Mouse (Mus musculus) urinary bladder, postnatal 36 days (tissue): Measurements from ENCODE around the gene Rab3c.

Experiments used
- DNase-seq, 2 experiments: peaks; one replicate each; pipeline ENCODE4 v3.0.0; 2022; ENCODE audit warnings: low spot score in 2 of 2, mixed read lengths in 1 of 2

Gene Rab3c

DNA sequence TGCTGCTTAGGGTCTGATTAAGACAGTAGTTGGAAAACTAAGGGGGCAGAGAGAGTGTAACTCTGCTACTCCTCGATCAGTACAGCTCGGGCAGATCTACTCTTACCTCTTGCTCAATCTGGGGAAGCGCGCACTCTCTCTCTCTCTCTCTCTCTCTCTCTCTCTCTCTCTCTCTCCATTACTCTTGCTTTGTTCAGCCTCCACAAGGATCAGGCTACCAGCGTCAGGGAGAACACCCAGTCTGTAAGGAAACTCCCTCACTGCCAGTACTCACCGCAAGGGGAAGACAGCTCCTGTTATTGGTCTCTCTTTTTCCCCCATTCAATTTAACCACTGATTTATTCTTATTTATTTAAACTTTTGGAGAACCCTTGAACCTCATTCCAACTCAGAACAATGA lies 185.8 kb downstream of the Rab3c start:
- DNase-seq: no peak

DNA sequence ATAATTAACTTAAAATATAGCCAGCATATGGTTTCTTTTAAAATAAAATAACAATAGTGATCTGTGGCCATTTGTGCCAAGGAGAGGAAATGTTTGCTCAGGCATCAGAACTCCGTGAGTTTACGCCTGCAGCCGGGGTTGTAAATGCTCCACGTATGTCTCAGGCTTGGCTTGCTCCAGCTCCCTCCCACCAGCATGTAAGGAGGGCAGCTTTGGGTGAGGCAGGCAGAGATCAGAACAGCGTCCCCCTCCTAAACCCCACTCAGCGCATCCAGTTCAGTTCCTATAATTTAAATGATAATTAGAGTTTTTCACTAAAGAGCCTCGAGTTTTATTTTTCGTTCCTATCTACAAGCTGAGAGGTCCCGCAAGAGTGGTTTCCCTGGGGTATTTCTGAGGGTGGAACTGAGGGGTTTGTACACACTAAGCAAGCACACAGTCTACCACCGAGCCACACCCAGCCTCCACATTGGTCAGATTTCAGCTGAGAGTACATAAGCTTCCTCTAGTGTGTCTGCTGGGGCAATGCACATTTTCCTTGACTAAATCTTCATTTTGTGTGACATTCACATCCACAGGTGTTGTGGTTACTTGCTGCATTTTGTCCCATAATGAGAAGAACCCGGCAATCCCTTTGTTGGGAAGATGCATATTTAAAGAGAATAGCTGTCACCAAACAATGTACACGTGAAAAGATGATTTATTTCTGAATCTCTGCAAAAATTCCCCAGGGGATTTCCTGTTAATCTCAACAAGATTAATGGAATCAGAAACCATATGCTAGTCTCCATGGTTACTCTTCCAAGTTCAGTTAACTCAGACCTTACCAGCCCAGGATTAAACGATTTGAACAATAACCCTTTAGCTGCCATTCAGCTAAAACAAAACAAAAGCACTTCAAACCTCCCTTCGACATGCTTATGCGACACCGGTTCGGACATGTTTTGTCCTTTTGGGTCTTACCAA lies 186.8 kb downstream of the Rab3c start:
- no peak for DNase-seq

DNA sequence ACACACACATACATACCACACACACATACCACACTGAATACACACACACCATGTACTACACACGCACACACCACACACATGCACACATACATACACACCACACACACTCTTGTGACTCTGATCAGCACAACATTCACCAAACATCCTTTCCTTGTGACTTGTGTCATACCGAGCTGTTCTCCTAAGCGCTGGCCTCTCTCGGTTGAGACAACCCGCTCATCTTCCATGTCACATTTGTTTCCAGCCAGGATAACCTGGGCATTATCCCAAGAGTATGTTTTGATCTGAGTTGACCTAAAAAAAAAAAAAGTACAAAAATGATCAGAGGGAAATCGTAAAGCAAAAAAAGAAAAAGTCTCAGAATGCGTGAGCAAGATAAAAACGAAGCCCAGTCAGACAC lies 196.8 kb downstream of the Rab3c start:
- no peak for DNase-seq

DNA sequence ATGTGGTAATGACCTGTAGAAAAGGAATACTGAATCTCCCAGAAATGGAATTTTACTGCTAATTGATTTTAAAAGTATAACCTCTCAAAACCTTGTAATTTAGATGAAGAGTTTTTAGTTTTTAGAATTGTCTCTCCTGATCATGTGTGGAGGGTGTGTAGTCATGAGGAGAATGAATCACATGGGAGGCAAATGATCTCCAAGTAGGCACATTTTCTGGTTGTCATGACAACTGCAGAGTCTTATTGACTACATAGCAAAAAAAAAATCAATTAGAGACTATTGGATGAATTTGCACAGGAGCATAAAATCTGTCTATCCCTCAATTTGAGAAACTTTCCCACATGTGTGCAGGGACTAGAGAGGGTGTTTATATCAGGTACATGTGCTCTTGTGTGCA lies 199.6 kb downstream of the Rab3c start:
- no peak for DNase-seq

DNA sequence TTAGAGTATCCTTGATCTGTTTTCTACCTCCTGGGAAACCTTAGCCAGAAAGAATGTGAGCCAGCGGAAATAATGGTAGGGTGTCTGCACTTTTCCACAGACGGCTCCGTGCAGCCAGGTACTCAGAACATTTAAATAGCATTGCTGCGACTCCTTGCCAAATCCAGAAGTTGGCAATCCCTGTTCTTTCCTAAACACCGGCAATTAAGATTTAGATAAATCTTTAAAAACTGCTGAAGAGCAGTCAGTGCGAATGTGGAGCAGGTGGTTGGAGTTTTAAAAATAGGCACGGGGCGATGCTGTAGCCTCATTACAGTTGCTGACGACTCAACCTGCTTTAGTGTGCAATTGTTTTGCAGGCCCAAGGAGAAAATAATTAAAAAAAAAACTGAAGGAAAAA lies 205.2 kb downstream of the Rab3c start:
- DNase-seq: no peak

DNA sequence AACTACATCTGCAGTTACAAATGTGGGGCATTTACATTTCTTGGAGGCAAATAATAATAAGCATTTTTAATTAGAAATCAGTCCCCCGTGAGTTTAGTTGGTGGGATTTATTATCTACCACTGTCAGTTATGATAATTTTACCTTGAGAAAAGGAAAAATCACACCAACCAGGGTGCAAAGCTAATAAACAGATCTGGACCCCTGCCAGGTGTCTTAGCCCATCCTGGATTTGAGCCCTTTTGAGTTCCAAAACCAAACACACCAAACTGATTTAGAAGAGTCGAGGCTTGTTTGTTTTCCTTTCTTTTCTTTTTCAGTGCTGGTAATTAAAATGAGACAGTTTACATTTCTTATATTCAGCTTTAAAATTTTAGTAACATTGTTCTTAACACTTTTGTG lies 206.6 kb downstream of the Rab3c start:
- DNase-seq: no peak

DNA sequence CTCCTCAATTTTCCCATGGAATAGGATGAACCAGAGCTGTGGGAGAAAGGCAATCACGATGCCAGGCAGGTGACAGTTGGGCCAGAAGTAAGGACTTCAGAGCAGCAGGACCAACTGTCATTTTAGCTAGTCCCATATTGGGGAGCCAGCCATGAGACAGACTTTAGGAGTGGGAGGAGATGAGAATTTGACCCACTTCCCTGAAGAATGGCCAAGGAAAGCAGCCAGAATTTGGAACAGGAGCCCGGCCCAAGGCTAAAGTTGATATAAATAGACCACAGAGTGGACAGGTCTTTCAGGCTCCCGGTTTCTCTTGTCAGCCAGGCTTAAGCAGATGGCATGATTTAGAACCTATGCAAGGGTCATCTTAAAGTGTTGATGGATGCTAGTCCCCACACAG lies 213.6 kb downstream of the Rab3c start:
- DNase-seq: no peak

DNA sequence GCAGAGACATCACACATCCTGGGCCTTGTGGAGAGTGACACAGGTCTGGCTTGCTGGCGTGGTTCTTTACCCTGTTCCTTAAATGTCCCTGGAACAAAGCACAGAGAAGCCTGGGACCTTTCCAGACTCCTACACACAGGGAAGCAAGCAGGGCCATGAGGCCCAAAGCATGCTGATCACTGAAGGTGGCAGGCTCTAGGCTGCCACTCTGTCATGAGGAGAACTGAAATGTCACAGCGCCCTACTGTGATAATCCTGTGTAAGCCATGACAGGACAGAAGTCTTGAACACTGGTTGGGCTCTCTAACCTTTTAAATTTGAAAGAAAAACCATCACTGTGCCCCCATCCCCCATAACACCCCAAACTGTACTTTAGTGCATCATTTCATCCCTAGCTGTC lies 214.1 kb downstream of the Rab3c start:
- no peak for DNase-seq

DNA sequence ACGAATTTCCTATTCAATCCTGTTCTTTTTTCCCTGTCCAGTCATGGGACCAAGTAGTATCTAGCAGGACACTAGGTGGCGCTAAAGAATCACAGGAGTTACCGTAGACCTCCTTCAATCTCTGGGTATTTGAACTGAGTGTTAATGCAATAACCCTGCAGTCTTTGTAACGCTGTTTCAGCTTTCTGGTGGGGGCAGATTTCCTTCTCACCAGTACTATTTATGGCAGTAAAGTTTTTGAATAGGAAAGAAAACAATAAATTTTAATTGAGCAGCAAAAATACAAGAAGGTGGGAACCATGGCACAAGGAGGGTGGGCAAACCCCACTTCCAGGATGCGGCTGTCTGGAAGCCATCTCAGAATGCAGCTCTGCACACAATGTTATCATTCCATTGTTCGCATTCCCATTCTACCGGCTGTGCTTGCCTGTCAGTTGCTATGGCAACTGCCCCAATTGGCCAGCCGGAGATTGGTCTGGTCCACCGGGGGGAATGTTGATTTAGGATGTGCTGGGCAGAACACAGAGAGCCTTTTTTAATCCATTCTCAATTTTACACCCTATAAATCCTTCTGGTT lies 217.9 kb downstream of the Rab3c start:
- peak; percentile 10 to 26 for DNase-seq

DNA sequence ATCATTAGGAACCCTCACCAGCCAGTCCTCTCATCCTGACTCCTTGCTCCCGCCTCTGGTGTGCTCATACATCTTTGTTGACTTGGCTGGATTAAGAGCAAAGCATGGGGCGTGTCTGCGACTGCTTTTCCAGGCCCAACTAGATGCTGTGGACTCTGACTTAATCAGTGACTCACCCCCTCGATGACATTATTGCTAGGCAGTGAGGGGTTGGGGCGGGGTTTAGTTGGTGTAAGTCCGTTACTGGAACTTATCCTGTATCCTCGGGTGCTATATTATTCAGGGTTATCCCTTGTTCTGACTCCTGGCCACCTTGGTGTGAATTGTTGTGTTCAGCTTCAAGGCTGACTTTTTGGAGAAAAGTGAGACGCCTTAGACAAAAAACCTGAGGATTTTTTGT lies 218.5 kb downstream of the Rab3c start:
- peak in 1 of 2 experiments; percentile 1 for DNase-seq

DNA sequence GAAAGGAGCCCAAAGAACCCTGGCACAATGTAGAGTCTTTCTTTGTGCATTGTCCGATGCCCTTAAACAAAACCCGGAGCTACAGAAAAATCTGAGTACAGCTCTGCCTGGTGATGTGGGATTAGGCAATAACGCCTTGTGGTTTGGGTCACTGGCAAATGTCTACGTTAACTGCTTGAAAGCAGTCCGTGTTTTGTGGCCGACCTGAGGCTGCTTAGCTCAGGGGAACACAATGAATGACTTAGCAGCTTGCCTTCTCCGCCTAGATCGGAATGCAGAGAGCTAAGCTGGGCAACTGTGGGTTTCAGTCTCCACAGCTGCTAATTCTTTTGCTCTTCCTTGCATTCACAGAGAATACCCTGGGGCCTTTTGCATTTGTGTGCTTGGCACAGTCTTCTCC lies 226.3 kb downstream of the Rab3c start:
- no peak for DNase-seq

DNA sequence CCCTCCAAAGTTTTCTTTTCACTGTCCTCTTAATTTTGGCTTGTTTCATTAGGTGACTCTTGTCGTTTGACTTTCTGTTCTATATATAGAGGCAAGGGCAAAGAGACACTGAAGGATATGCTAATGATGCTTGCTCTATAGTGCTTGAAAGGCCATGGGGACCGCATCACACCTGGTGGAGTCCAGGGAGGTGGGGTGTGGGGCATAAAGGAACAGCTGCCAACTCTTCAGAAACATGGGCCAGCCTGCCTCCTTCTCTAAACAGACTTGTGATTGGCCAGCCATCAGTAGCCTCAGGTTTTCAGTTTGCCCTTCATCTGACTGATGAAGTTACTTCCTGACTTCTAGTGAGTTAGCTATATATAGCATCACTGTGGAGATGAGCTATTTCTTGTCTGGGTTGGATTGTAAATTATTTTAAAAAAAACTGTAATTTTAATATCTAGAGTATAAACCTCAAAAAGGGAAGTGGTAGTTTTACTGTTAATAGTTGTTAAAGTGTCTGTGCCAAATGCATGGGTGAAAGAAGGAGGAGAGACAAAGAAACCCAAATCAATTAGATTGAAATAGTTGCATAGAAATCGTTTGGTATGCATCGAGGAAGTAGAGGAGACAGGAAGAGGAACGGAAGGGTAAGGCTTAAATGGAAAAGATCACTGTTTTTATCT lies 231.9 kb downstream of the Rab3c start:
- DNase-seq: no peak

DNA sequence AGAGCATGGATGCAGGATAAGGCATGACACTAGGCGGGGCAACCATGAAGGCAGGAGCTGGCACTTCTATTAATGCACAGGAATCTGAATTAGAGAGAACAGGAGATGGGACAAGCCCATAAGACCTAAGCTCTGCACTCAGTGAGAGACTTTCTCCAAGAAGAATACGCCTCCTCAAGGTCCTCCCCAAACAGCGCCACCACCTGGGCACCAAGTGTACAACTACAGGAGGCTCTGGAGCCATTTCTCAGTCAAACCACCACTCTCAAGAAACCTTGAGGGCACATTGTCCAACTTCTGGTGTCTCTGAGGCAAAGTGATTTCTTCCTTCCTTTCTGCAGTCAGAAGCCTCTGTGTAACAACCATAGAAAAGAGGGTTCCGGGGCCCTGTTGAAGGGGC lies 236.4 kb downstream of the Rab3c start:
- no peak for DNase-seq

DNA sequence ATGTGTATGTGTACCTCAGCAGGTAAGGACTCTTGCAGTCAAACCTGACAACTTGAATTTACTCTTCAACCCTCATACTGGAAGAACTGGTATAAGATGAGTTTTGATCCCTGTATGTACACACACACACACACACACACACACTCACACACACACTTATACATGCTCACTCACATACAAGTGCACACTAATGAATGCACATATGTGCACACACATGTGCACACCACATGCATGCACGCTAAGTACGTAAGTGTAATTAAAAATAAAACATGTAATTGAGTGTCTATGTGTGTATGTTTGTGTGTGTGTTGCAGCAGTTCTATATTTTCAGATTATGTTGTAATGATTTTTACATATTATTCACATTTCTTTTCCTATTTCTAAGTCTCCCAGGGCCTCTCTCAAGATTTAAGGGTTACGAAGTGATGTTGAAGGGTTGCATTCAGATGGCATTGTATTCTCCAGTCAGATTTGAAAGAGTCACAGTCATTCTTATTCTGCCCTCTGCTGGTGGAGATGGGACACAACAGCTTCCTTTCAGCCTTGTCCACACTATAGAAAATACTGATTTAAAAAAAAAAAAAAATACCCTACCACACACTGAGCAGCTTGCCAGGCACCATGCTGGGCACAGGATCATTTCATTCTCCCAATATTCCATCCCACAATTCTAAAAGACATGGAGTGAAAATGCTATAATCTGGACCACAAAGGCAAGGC lies 240.9 kb downstream of the Rab3c start:
- no peak for DNase-seq

DNA sequence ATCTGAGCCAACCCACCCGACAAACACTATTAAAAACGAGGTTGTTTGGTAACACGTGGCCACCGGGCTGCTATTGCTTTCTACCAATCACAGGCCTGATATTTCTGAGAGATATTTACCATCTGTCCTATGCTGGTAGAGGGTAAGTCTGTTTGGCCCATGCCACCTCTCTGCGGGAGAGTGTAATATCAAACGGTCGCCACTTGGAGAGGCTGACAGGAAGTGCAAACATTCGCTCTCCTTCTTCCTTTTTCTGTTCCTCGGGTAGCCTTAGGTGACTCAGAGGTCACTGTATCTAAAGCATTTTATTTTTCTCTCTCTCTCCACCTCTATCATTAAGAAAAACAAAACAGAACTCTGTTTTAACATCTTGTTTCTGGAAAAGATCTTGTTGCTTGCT lies 241.6 kb downstream of the Rab3c start:
- no peak for DNase-seq

DNA sequence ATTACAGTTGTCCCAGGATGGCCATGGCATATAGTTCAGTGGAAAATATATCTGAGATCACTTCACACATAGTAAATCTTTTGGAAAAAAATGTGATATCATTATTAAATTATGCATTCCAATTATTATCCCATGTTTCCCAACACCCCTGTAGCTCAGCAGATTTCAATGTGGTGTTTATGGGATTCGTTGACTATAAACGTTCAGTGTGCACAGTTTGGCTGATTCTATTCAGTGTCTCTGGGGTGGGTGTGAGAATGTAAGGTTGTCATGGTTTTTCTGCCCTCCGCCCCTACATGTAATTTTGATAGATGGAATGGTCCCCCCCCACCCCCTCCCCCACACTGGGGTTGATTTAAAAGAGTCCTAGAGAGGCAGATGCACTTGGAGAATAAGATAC lies 242.3 kb downstream of the Rab3c start:
- DNase-seq: no peak

DNA sequence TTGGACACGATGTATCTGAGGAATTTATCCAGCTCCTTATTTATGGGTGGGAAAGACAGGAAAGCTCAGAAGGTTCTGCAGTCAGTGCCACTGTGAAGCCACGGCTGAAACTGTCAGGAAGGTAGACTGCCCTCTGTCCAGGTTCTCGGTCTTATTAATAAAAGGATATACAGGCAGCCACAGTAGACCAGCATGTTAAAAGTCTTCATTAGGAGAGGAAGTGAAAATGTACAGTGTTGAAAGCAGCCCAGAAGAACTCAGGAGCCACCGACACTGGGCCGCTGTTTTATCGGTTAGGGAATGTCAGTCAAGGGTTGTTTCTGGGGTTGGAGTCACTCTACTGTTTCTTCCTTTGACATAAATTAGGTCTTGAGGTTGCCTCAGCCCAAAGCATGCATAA lies 245.9 kb downstream of the Rab3c start:
- no peak for DNase-seq

DNA sequence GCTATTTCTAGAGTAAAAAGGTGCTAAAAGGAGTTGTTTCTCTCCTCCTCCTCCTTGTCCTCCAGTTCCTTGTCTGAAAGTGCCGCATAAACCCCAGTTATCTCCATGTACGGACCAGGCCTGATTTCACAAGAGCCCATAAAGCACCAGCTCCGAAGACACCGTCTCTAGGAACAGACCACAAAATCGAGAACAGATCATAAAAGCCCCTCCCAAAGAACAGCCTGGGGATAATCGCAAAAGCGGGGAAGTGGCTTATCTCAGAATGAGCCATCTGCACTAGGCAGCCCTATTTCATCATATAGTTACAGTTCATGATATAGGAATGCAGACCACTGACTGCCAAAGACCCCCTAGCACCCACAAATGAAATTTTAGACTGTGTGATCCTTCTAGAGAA lies 246.8 kb downstream of the Rab3c start:
- no peak for DNase-seq

DNA sequence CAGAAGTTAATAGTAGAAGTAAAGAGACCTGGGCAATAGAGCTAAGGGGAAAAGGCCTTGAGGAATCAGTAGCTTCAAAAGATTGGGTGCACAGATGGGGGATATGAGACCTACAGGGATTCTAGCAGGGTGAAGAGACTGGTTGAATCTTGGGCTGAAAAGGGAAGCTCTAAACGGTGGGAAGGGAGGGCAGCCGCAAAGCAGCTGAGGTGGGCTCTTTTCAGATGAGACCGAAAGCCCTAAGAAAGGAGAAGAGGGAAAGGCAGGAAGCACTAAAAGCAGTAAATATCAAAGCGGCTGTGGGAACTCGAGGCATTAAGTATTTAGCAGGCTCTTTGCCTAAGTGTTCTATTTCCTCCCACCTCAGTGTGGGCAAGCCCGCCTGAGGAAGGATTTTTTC lies 248.9 kb downstream of the Rab3c start:
- DNase-seq: no peak

DNA sequence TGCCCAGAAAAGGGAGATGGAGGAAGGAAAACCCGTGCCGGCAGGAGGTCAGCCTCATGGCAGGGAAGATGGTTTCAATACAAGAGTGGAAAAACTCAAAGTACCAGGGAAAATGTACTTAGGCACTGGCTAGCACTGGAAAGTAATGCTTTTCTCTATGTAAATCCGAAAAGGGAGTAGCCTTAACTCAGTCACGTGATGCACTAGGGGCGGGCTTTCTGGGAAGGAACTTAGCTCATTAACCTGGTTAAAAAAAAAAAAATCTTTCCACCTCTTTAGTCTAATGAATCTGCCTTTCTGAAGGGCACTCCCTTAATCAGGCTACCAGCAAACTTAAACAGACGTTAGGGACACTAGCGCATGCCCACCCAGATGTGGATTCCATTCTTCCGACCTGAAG lies 249.7 kb downstream of the Rab3c start:
- DNase-seq: no peak

DNA sequence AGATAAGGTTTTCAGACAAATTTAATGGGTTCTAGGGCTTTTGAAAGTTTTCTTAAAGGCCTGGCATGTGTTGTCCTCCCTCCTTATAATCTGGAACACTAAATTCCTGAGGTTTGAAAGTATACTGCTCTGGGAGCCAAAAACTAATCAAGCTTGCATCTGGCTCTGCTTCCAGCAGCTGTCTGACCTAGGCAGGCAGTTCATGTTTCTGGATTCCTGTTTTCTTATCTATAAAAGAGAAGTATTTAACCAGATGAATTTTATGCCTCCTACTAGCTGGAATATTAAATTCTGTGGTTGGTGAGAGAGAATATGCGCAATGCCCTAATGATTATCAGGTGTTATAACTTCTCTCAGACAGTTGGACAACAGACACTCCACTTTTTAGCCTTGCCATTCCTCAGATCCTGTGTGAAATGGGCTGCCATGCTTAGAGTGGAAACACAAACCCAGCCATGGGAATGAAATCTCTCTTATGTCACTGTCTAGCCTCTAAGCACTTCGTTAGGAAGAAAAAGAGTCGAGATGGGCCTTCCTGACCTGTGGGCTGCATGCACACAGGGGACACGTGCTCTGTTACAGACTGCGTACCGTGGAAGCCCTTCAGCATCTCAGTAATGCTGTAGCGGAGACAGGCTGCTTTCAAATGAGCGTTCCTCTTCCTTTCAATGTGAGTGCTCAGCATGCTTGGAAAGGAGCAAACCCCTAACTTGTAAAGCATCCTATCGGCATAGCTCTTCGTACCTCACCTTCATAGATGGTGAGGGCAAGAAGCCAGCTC lies 256.2 kb downstream of the Rab3c start:
- no peak for DNase-seq
